Mouse (Mus musculus) embryonic facial prominence, embryonic 11.5 days (tissue): ENCODE data around the gene Lrrc71. TPM values are rescaled to one million over a fixed set of nuclear protein-coding genes. Genes with fewer than 3 reads are reported as not detected.

Source experiments
- ATAC-seq: fragments of 200-750 bp; cut with Nextera tagmentation; replicated peaks from 2 replicates; pipeline ENCODE4 v1.8.0; 2017; ENCODE audit warnings: low read depth; ENCODE audit not compliant: insufficient number of reproducible peaks, low FRiP score, low TSS enrichment
- DNase-seq: peaks from one replicate; pipeline ENCODE4 v3.0.0-alpha.2; 2015; ENCODE audit warnings: low spot score
- H3K27ac ChIP-seq: fragments of 300-500 bp; sonication (generic); replicated peaks from 2 replicates; pipeline ENCODE4 v1.5.1; 2014; ENCODE audit warnings: mild to moderate bottlenecking, low read depth, low read length, control low read depth
- H3K27me3 ChIP-seq: fragments of 300-500 bp; sonication (generic); 2 replicates; pipeline ENCODE4 v1.6.1; 2014; ENCODE audit warnings: mild to moderate bottlenecking, low read length, moderate library complexity, mixed read lengths; ENCODE audit not compliant: control insufficient read depth, insufficient read depth
- H3K36me3 ChIP-seq: fragments of 300-500 bp; sonication (generic); replicated peaks from 2 replicates; pipeline ENCODE4 v1.6.1; 2014; ENCODE audit warnings: low read depth, mild to moderate bottlenecking, low read length, moderate library complexity, mixed read lengths; ENCODE audit not compliant: control insufficient read depth, insufficient read depth
- H3K4me1 ChIP-seq: fragments of 300-500 bp; sonication (generic); 2 replicates; pipeline ENCODE4 v1.6.1; 2014; ENCODE audit warnings: low read length, mixed read lengths; ENCODE audit not compliant: control insufficient read depth, insufficient read depth
- H3K4me2 ChIP-seq: fragments of 300-500 bp; sonication (generic); 2 replicates; pipeline ENCODE4 v1.6.1; 2014; ENCODE audit warnings: low read depth, mild to moderate bottlenecking, control low read depth, low read length, moderate library complexity
- H3K4me3 ChIP-seq: fragments of 300-500 bp; sonication (generic); 2 replicates; pipeline ENCODE4 v1.5.1; 2014; ENCODE audit warnings: low read depth, low read length, control low read depth
- H3K9ac ChIP-seq: fragments of 300-500 bp; sonication (generic); replicated peaks from 2 replicates; pipeline ENCODE4 v1.6.1; 2014; ENCODE audit warnings: mild to moderate bottlenecking, control low read depth, low read length
- H3K9me3 ChIP-seq: fragments of 300-500 bp; sonication (generic); replicated peaks from 2 replicates; pipeline ENCODE4 v1.6.1; 2016; ENCODE audit warnings: mild to moderate bottlenecking, low read length, inconsistent platforms, mixed read lengths; ENCODE audit not compliant: control insufficient read depth
- WGBS: fragments of 180-500 bp; shearing (Covaris S2); extraction: QIAGEN DNeasy Blood & Tissue Kit; methylation state at CpG from one replicate; pipeline ENCODE4 v1.1.7; 2014; 5-methylcytosine and 5-hydroxymethylcytosine counted together
- polyA plus RNA-seq: library from polyadenylated mRNA; unstranded; fragments of >200 nt; fragmentation: Nextera tagmentation; extraction: Ambion mirVana; gene quantifications from 2 replicates; pipeline ENCODE4 v1.2.1, GENCODE M21; 2014

Lrrc71 gene
- polyA plus RNA-seq, 1 experiment from 2014 or later, result not detected

GRCm38 (mm10) chr3:87768431-87768830 is 20.0 kb upstream of the Lrrc71 start:
- peaks cover 2% of the 10 kb centered on the region; the same call in 1 of the 2 replicates for H3K27me3 ChIP-seq

GRCm38 (mm10) chr3:87767764-87768163 is 19.3 kb upstream of the Lrrc71 start:
- 51% methylated on average over 8 of the region's 8 CpGs for WGBS
- Histone ChIP-seq H3K4me3 (peak overlapping the region; percentile 36; the same call in 1 of the 2 replicates), H3K9ac (peak overlapping the region; percentile 19; the same call in 1 of the 2 replicates), H3K9me3 (no peaks in the 10 kb centered on the region), H3K27me3 (peaks cover 2% of the 10 kb centered on the region; the same call in 1 of the 2 replicates), H3K4me2 (peak overlapping the region; percentile 23), H3K36me3 (no peaks in the 10 kb centered on the region), H3K4me1 (peaks cover 12% of the 10 kb centered on the region), H3K27ac (no peak overlapping the region)
- DNase-seq (no peak), ATAC-seq (no peak)

More at GRCm38 (mm10) chr3:87768431-87768830, 20.0 kb upstream of the Lrrc71 start:
- H3K4me2 ChIP-seq, result peak overlapping the region; percentile 56
- ATAC-seq, result no peak
- H3K4me3 ChIP-seq, result peak overlapping the region; percentile 36
- H3K9me3 ChIP-seq, result no peaks in the 10 kb centered on the region
- no peak overlapping the region; the same call in 1 of the 2 replicates for H3K27ac ChIP-seq
- DNase-seq, result no peak
- no peaks in the 10 kb centered on the region for H3K36me3 ChIP-seq
- peak overlapping the region; percentile 55 for H3K9ac ChIP-seq
- WGBS, result 45% methylated on average over 6 of the region's 6 CpGs
- H3K4me1 ChIP-seq, result peaks cover 11% of the 10 kb centered on the region

- Histone ChIP-seq H3K9ac (no peak overlapping the region), H3K36me3 (no peaks in the 10 kb centered on the region), H3K4me1 (peaks cover 15% of the 10 kb centered on the region), H3K4me3 (no peak overlapping the region), H3K4me2 (no peak overlapping the region), H3K27ac (no peak overlapping the region; the same call in 1 of the 2 replicates), H3K9me3 (no peaks in the 10 kb centered on the region), H3K27me3 (no peaks in the 10 kb centered on the region; the same call in 1 of the 2 replicates)
- DNase-seq (no peak), ATAC-seq (no peak)
- 71% methylated on average over 3 of the region's 3 CpGs for WGBS
These were observed 17.9 kb upstream of the Lrrc71 start for GRCm38 (mm10) chr3:87766284-87766667.

- H3K27me3 ChIP-seq, result no peaks in the 10 kb centered on the region; the same call in 1 of the 2 replicates
- H3K4me3 ChIP-seq, result no peak overlapping the region
- DNase-seq, result no peak
- no peak overlapping the region for H3K4me2 ChIP-seq
- H3K9ac ChIP-seq, result no peak overlapping the region
- peaks cover 15% of the 10 kb centered on the region for H3K4me1 ChIP-seq
- H3K27ac ChIP-seq, result peak overlapping the region; percentile 68
- H3K36me3 ChIP-seq, result no peaks in the 10 kb centered on the region
- no peak for ATAC-seq
- H3K9me3 ChIP-seq, result no peaks in the 10 kb centered on the region
- 72% methylated on average over 5 of the region's 5 CpGs for WGBS
These were observed 17.3 kb upstream of the Lrrc71 start for GRCm38 (mm10) chr3:87765631-87766283.

- 15% methylated on average over 10 of the region's 10 CpGs for WGBS
- Histone ChIP-seq H3K36me3 (no peaks in the 10 kb centered on the region), H3K9ac (peak overlapping the region; percentile 13; the same call in 1 of the 2 replicates), H3K4me1 (peaks cover 15% of the 10 kb centered on the region), H3K4me2 (peak overlapping the region; percentile 13; the same call in 1 of the 2 replicates), H3K27me3 (no peaks in the 10 kb centered on the region; the same call in 1 of the 2 replicates), H3K27ac (peak overlapping the region; percentile 68), H3K4me3 (no peak overlapping the region), H3K9me3 (no peaks in the 10 kb centered on the region)
- no peak for ATAC-seq
- DNase-seq, result peak; percentile 57
These were observed 16.7 kb upstream of the Lrrc71 start for GRCm38 (mm10) chr3:87765091-87765490.

- Histone ChIP-seq H3K9ac (peak overlapping the region; percentile 13; the same call in 1 of the 2 replicates), H3K27me3 (no peaks in the 10 kb centered on the region; the same call in 1 of the 2 replicates), H3K36me3 (no peaks in the 10 kb centered on the region), H3K9me3 (no peaks in the 10 kb centered on the region), H3K4me3 (no peak overlapping the region), H3K27ac (peak overlapping the region; percentile 68), H3K4me1 (peaks cover 15% of the 10 kb centered on the region), H3K4me2 (peak overlapping the region; percentile 13)
- no peak for ATAC-seq
- 27% methylated on average over 10 of the region's 10 CpGs for WGBS
- DNase-seq, result no peak
These were observed 16.1 kb upstream of the Lrrc71 start for GRCm38 (mm10) chr3:87764506-87764905.

GRCm38 (mm10) chr3:87763683-87764289 is 15.4 kb upstream of the Lrrc71 start:
- H3K9ac ChIP-seq, result peak overlapping the region; percentile 23
- peak overlapping the region; percentile 13 for H3K4me2 ChIP-seq
- 9% methylated on average over 15 of the region's 15 CpGs for WGBS
- peaks cover 17% of the 10 kb centered on the region for H3K4me1 ChIP-seq
- no peak for ATAC-seq
- DNase-seq, result peak; percentile 63
- no peaks in the 10 kb centered on the region; the same call in 1 of the 2 replicates for H3K27me3 ChIP-seq
- no peaks in the 10 kb centered on the region for H3K36me3 ChIP-seq
- no peaks in the 10 kb centered on the region for H3K9me3 ChIP-seq
- no peak overlapping the region for H3K4me3 ChIP-seq
- H3K27ac ChIP-seq, result peak overlapping the region; percentile 68

- H3K4me1 ChIP-seq, result peaks cover 17% of the 10 kb centered on the region
These were observed 14.8 kb upstream of the Lrrc71 start for GRCm38 (mm10) chr3:87763202-87763601.

More at GRCm38 (mm10) chr3:87763202-87763601, 14.8 kb upstream of the Lrrc71 start:
- H3K9me3 ChIP-seq, result no peaks in the 10 kb centered on the region
- peak overlapping the region; percentile 13; the same call in 1 of the 2 replicates for H3K4me2 ChIP-seq
- 46% methylated on average over 4 of the region's 4 CpGs for WGBS
- no peaks in the 10 kb centered on the region for H3K36me3 ChIP-seq
- H3K9ac ChIP-seq, result peak overlapping the region; percentile 3; the same call in 1 of the 2 replicates
- peak overlapping the region; percentile 68 for H3K27ac ChIP-seq
- H3K27me3 ChIP-seq, result no peaks in the 10 kb centered on the region; the same call in 1 of the 2 replicates
- ATAC-seq (no peak), DNase-seq (no peak)
- H3K4me3 ChIP-seq, result no peak overlapping the region
